Mouse (Mus musculus) stomach, embryonic 16.5 days (tissue): ENCODE results near the gene Gjb4. TPM values are rescaled to one million over a fixed set of nuclear protein-coding genes. Genes with fewer than 3 reads are reported as not detected.
A peak's percentile ranks its signal among the peaks of the same experiment; 100 is the strongest.

Experiments
- ATAC-seq: fragments of 200-750 bp; cut with Nextera tagmentation; 2 replicates; pipeline ENCODE4 v1.8.0; 2017; ENCODE audit warnings: moderate number of reproducible peaks, moderate TSS enrichment; ENCODE audit not compliant: insufficient read depth, low FRiP score
- H3K27ac ChIP-seq: fragments of 300-500 bp; sonication (generic); 2 replicates; pipeline ENCODE4 v1.5.1; 2014; ENCODE audit warnings: low read length
- H3K27me3 ChIP-seq: fragments of 300-500 bp; sonication (generic); 2 replicates; pipeline ENCODE4 v1.6.1; 2014; ENCODE audit warnings: low read length, control low read depth, mixed read lengths; ENCODE audit not compliant: control insufficient read depth, insufficient read depth
- H3K36me3 ChIP-seq: fragments of 300-500 bp; sonication (generic); 2 replicates; pipeline ENCODE4 v1.6.1; 2014; ENCODE audit warnings: low read length; ENCODE audit not compliant: control insufficient read depth, insufficient read depth
- H3K4me1 ChIP-seq: fragments of 300-500 bp; sonication (generic); 2 replicates; pipeline ENCODE4 v1.6.1; 2014; ENCODE audit warnings: low read length, control low read depth, mixed read lengths; ENCODE audit not compliant: control insufficient read depth, insufficient read depth
- H3K4me2 ChIP-seq: fragments of 300-500 bp; sonication (generic); 2 replicates; pipeline ENCODE4 v1.6.1; 2014; ENCODE audit warnings: low read depth, low read length, mixed read lengths
- H3K4me3 ChIP-seq: fragments of 300-500 bp; sonication (generic); replicated peaks from 2 replicates; pipeline ENCODE4 v1.5.1; 2014; ENCODE audit warnings: mild to moderate bottlenecking, low read length
- H3K9ac ChIP-seq: fragments of 300-500 bp; sonication (generic); 2 replicates; pipeline ENCODE4 v1.6.1; 2014; ENCODE audit warnings: low read length
- H3K9me3 ChIP-seq: fragments of 300-500 bp; sonication (generic); replicated peaks from 2 replicates; pipeline ENCODE4 v1.6.1; 2016; ENCODE audit warnings: low read length, control low read depth; ENCODE audit not compliant: control insufficient read depth
- WGBS: fragments of 180-500 bp; shearing (Covaris S2); extraction: QIAGEN DNeasy Blood & Tissue Kit; methylation state at CpG from one replicate; pipeline ENCODE4 v1.1.7; 2014; 5-methylcytosine and 5-hydroxymethylcytosine counted together
- polyA plus RNA-seq: library from polyadenylated mRNA; unstranded; fragments of >200 nt; fragmentation: Nextera tagmentation; extraction: Ambion mirVana; gene quantifications from 2 replicates; pipeline ENCODE4 v1.2.1, GENCODE M21; 2015

Gene Gjb4
- polyA plus RNA-seq, 1 experiment from 2014 or later: 1.3 TPM

GRCm38 (mm10) chr4:127324296-127324695, 29.6 kb downstream of the Gjb4 start:
- Histone ChIP-seq H3K27ac (no peak overlapping the region), H3K9ac (no peak overlapping the region), H3K27me3 (peaks cover 8% of the 10 kb centered on the region), H3K4me3 (no peak overlapping the region), H3K9me3 (no peaks in the 10 kb centered on the region), H3K4me2 (no peak overlapping the region), H3K36me3 (no peaks in the 10 kb centered on the region), H3K4me1 (peaks cover 2% of the 10 kb centered on the region; the same call in 1 of the 2 replicates)
- 0 out of 2 replicates have a peak, but pooled peaks have one; percentile 4 for ATAC-seq
- WGBS: 66% methylated on average over 10 of the region's 10 CpGs

GRCm38 (mm10) chr4:127323651-127324050, 30.2 kb downstream of the Gjb4 start:
- Histone ChIP-seq H3K9me3 (no peaks in the 10 kb centered on the region), H3K4me2 (no peak overlapping the region), H3K4me3 (no peak overlapping the region), H3K4me1 (peaks cover 2% of the 10 kb centered on the region; the same call in 1 of the 2 replicates), H3K27ac (no peak overlapping the region), H3K27me3 (peaks cover 8% of the 10 kb centered on the region), H3K36me3 (no peaks in the 10 kb centered on the region), H3K9ac (no peak overlapping the region)
- 76% methylated on average over 3 of the region's 3 CpGs for WGBS
- no peak for ATAC-seq

- no peak overlapping the region for H3K27ac ChIP-seq
- H3K4me1 ChIP-seq: no peaks in the 10 kb centered on the region
- 0 out of 2 replicates have a peak, but pooled peaks have one; percentile 31 for ATAC-seq
- no peaks in the 10 kb centered on the region for H3K36me3 ChIP-seq
- no peak overlapping the region for H3K9ac ChIP-seq
- H3K4me2 ChIP-seq: no peak overlapping the region
- H3K9me3 ChIP-seq: no peaks in the 10 kb centered on the region
- 5% methylated on average over 3 of the region's 3 CpGs for WGBS
- no peaks in the 10 kb centered on the region; the same call in 1 of the 2 replicates for H3K27me3 ChIP-seq
- H3K4me3 ChIP-seq: no peak overlapping the region
These were observed 34.3 kb downstream of the Gjb4 start for GRCm38 (mm10) chr4:127319613-127320012.

- 57% methylated on average over 4 of the region's 4 CpGs for WGBS
- Histone ChIP-seq H3K36me3 (no peaks in the 10 kb centered on the region), H3K4me2 (no peak overlapping the region), H3K4me1 (no peaks in the 10 kb centered on the region), H3K27me3 (peaks cover 12% of the 10 kb centered on the region), H3K9ac (no peak overlapping the region), H3K9me3 (no peaks in the 10 kb centered on the region), H3K4me3 (no peak overlapping the region), H3K27ac (no peak overlapping the region)
- ATAC-seq: no peak
These were observed 36.7 kb downstream of the Gjb4 start for GRCm38 (mm10) chr4:127317143-127317542.

- Histone ChIP-seq H3K27me3 (peaks cover 12% of the 10 kb centered on the region), H3K36me3 (no peaks in the 10 kb centered on the region), H3K4me2 (no peak overlapping the region), H3K4me1 (no peaks in the 10 kb centered on the region), H3K9ac (no peak overlapping the region), H3K9me3 (no peaks in the 10 kb centered on the region), H3K4me3 (no peak overlapping the region), H3K27ac (no peak overlapping the region)
- ATAC-seq: no peak
- WGBS: 82% methylated on average over 8 of the region's 8 CpGs
These were observed 38.1 kb downstream of the Gjb4 start for GRCm38 (mm10) chr4:127315753-127316152.

- ATAC-seq: no peak
- 52% methylated on average over 9 of the region's 9 CpGs for WGBS
- no peak overlapping the region for H3K9ac ChIP-seq
These were observed 39.3 kb downstream of the Gjb4 start for GRCm38 (mm10) chr4:127314585-127314984.

GRCm38 (mm10) chr4:127313861-127314260, 40.0 kb downstream of the Gjb4 start, which contains the start of gene Gja4:
Gene Gja4, minus strand, starts transcription at chr4:127314039.
- Histone ChIP-seq H3K9ac (peak within 1 kb of the TSS; percentile 68), H3K9me3 (no peaks in the 10 kb centered on the region), H3K27me3 (peaks cover 12% of the 10 kb centered on the region), H3K27ac (no peak within 1 kb of the TSS), H3K4me3 (peak within 1 kb of the TSS; percentile 46), H3K36me3 (no peaks in the 10 kb centered on the region), H3K4me1 (no peaks in the 10 kb centered on the region), H3K4me2 (peak within 1 kb of the TSS; percentile 86)
- WGBS: under 1% methylated on average over 25 of the region's 25 CpGs
- ATAC-seq: peak; percentile 80; the same call in 1 of the 2 replicates

More at GRCm38 (mm10) chr4:127314585-127314984, 39.3 kb downstream of the Gjb4 start:
- Histone ChIP-seq H3K4me3 (no peak overlapping the region), H3K4me1 (no peaks in the 10 kb centered on the region), H3K27me3 (peaks cover 12% of the 10 kb centered on the region), H3K27ac (no peak overlapping the region), H3K36me3 (no peaks in the 10 kb centered on the region), H3K9me3 (no peaks in the 10 kb centered on the region), H3K4me2 (no peak overlapping the region)

GRCm38 (mm10) chr4:127312349-127312748, 41.5 kb downstream of the Gjb4 start:
- H3K4me1 ChIP-seq: no peaks in the 10 kb centered on the region
- H3K4me3 ChIP-seq: no peak overlapping the region
- no peaks in the 10 kb centered on the region for H3K9me3 ChIP-seq
- H3K9ac ChIP-seq: no peak overlapping the region
- peaks cover 12% of the 10 kb centered on the region for H3K27me3 ChIP-seq
- 63% methylated on average over 24 of the region's 24 CpGs for WGBS
- no peaks in the 10 kb centered on the region for H3K36me3 ChIP-seq
- H3K4me2 ChIP-seq: no peak overlapping the region
- H3K27ac ChIP-seq: no peak overlapping the region
- ATAC-seq: no peak

GRCm38 (mm10) chr4:127311561-127311960, 42.3 kb downstream of the Gjb4 start:
- 48% methylated on average over 9 of the region's 9 CpGs for whole genome bisulfite sequencing
- Histone ChIP-seq H3K4me3 (no peak overlapping the region), H3K4me2 (no peak overlapping the region)

More at GRCm38 (mm10) chr4:127311561-127311960, 42.3 kb downstream of the Gjb4 start:
- Histone ChIP-seq H3K9me3 (no peaks in the 10 kb centered on the region), H3K27ac (no peak overlapping the region), H3K27me3 (peaks cover 12% of the 10 kb centered on the region), H3K9ac (no peak overlapping the region), H3K36me3 (no peaks in the 10 kb centered on the region), H3K4me1 (no peaks in the 10 kb centered on the region)
- ATAC-seq: no peak
